Mouse (Mus musculus) midbrain, embryonic 16.5 days (tissue): ENCODE data around the gene Zfp57. TPM values are rescaled to one million over a fixed set of nuclear protein-coding genes. Genes with fewer than 3 reads are reported as not detected.

Source experiments
- ATAC-seq: fragments of 200-750 bp; cut with Nextera tagmentation; 2 replicates; pipeline ENCODE4 v1.8.0; 2017; ENCODE audit warnings: moderate TSS enrichment
- H3K27ac ChIP-seq: fragments of 300-500 bp; sonication (generic); 2 replicates; pipeline ENCODE4 v1.5.1; 2014; ENCODE audit warnings: mild to moderate bottlenecking, low read length, mixed read lengths
- H3K27me3 ChIP-seq: fragments of 300-500 bp; sonication (generic); 2 replicates; pipeline ENCODE4 v1.6.1; 2014; ENCODE audit warnings: low read depth, low read length, mixed read lengths; ENCODE audit not compliant: control insufficient read depth, insufficient read depth
- H3K36me3 ChIP-seq: fragments of 300-500 bp; sonication (generic); 2 replicates; pipeline ENCODE4 v1.6.1; 2014; ENCODE audit warnings: mild to moderate bottlenecking, low read length, moderate library complexity, mixed read lengths; ENCODE audit not compliant: control insufficient read depth, insufficient read depth
- H3K4me1 ChIP-seq: fragments of 300-500 bp; sonication (generic); 2 replicates; pipeline ENCODE4 v1.6.1; 2014; ENCODE audit warnings: mild to moderate bottlenecking, low read length, mixed read lengths; ENCODE audit not compliant: control insufficient read depth, insufficient read depth
- H3K4me2 ChIP-seq: fragments of 300-500 bp; sonication (generic); 2 replicates; pipeline ENCODE4 v1.6.1; 2014; ENCODE audit warnings: mild to moderate bottlenecking, low read length, mixed read lengths
- H3K4me3 ChIP-seq: fragments of 300-500 bp; sonication (generic); 2 replicates; pipeline ENCODE4 v1.5.1; 2014; ENCODE audit warnings: low read depth, mild to moderate bottlenecking, low read length, moderate library complexity, mixed read lengths
- H3K9ac ChIP-seq: fragments of 300-500 bp; sonication (generic); 2 replicates; pipeline ENCODE4 v1.6.1; 2014; ENCODE audit warnings: low read depth, low read length, mixed read lengths
- H3K9me3 ChIP-seq: fragments of 300-500 bp; sonication (generic); replicated peaks from 2 replicates; pipeline ENCODE4 v1.6.1; 2014; ENCODE audit warnings: mild to moderate bottlenecking, low read length, mixed read lengths; ENCODE audit not compliant: control insufficient read depth, poor library complexity, severe bottlenecking
- WGBS: fragments of 180-500 bp; shearing (Covaris S2); extraction: QIAGEN DNeasy Blood & Tissue Kit; methylation state at CpG from one replicate; pipeline ENCODE4 v1.1.7; 2014; 5-methylcytosine and 5-hydroxymethylcytosine counted together
- polyA plus RNA-seq: library from polyadenylated mRNA; unstranded; fragments of >200 nt; fragmentation: Nextera tagmentation; extraction: Ambion mirVana; gene quantifications from 2 replicates; pipeline ENCODE4 v1.2.1, GENCODE M21; 2015

Zfp57 gene
- polyA plus RNA-seq, 1 experiment from 2014 or later: 280 TPM

DNA sequence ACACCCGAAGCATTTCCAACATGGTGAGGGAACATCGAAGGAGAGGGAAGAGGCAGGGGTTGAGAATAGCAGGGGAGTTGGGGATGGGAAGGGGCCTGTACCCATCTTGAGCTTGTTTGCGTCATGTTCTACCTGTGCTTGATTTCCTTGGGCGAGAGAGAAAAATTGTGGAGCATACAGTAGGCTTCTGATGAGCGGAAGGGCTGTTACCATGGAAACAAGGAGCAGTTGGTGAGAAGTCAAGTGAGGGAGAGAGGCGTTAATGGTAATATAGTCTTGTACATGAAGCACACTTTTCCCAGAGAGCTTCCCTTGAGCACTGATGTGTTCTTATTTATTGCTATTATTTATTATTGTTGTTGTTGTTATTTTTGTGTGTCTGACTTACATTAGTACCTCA, 56.0 kb downstream of the Zfp57 start:
- Histone ChIP-seq H3K9ac (no peak overlapping the region), H3K9me3 (no peaks in the 10 kb centered on the region), H3K4me1 (peaks cover 19% of the 10 kb centered on the region), H3K4me2 (no peak overlapping the region), H3K27me3 (no peaks in the 10 kb centered on the region), H3K4me3 (no peak overlapping the region), H3K27ac (no peak overlapping the region), H3K36me3 (peaks cover 36% of the 10 kb centered on the region)
- 0 out of 2 replicates have a peak, but pooled peaks have one; percentile 26 for ATAC-seq
- 63% methylated on average over 6 of the region's 6 CpGs for WGBS

Other genes starting within 250 kb of the Zfp57 start
- gene H2-M10.5, start 228.3 kb upstream of the Zfp57 start, polyA plus RNA-seq: not detected in 2 replicates
- gene H2-M10.6, start 189.0 kb upstream of the Zfp57 start, polyA plus RNA-seq: not detected in 2 replicates
- gene Trim26, start 164.0 kb upstream of the Zfp57 start, polyA plus RNA-seq: 44.5 and 48.0 TPM in 2 replicates
- gene Trim15, start 134.0 kb upstream of the Zfp57 start, polyA plus RNA-seq: 0.53 and 0.89 TPM in 2 replicates
- gene Trim10, start 131.6 kb upstream of the Zfp57 start, polyA plus RNA-seq: 0.70 and 1.0 TPM in 2 replicates
- not detected in 2 replicates for gene Trim40, start 111.0 kb upstream of the Zfp57 start, polyA plus RNA-seq
- gene Trim31, start 103.0 kb upstream of the Zfp57 start, polyA plus RNA-seq: not detected in 2 replicates
- gene Rnf39, start 58.2 kb upstream of the Zfp57 start, polyA plus RNA-seq: 1.7 and 2.0 TPM in 2 replicates
- gene Ppp1r11, start 49.4 kb upstream of the Zfp57 start, polyA plus RNA-seq: 158 and 166 TPM in 2 replicates
- gene Znrd1, start 42.6 kb upstream of the Zfp57 start, polyA plus RNA-seq: 47.3 and 52.3 TPM in 2 replicates
- 4.7 and 6.5 TPM in 2 replicates for gene Znrd1as, start 42.6 kb upstream of the Zfp57 start, polyA plus RNA-seq
- gene 2410137M14Rik, start 19.9 kb upstream of the Zfp57 start, polyA plus RNA-seq: 0.42 and 0.44 TPM in 2 replicates
- gene H2-M5, start 11.6 kb upstream of the Zfp57 start, polyA plus RNA-seq: 2.9 and 3.4 TPM in 2 replicates
- 2.0 and 3.2 TPM in 2 replicates for gene Mog, start 22.2 kb downstream of the Zfp57 start, polyA plus RNA-seq
- gene Gabbr1, start 44.8 kb downstream of the Zfp57 start, polyA plus RNA-seq: 81.7 and 94.9 TPM in 2 replicates
- not detected in 2 replicates for gene Olfr90, start 87.3 kb downstream of the Zfp57 start, polyA plus RNA-seq
- gene Olfr91, start 97.1 kb downstream of the Zfp57 start, polyA plus RNA-seq: not detected in 2 replicates
- not detected in 2 replicates for gene Olfr92, start 118.9 kb downstream of the Zfp57 start, polyA plus RNA-seq
- gene Olfr93, start 160.3 kb downstream of the Zfp57 start, polyA plus RNA-seq: not detected in 2 replicates
- not detected in 2 replicates for gene Ubd, start 192.7 kb downstream of the Zfp57 start, polyA plus RNA-seq
- not detected in 2 replicates for gene Olfr94, start 199.8 kb downstream of the Zfp57 start, polyA plus RNA-seq
- gene Olfr95, start 212.0 kb downstream of the Zfp57 start, polyA plus RNA-seq: 0.04 TPM in 1 of 2 replicates, not detected in the other
- gene Olfr96, start 219.0 kb downstream of the Zfp57 start, polyA plus RNA-seq: not detected in 2 replicates
- gene Olfr97, start 236.2 kb downstream of the Zfp57 start, polyA plus RNA-seq: not detected in 2 replicates